Mouse (Mus musculus) embryo, embryonic 9.5 days (tissue): ENCODE measurements around the gene Uck1.
A peak's percentile ranks its signal among the peaks of the same experiment; 100 is the strongest.

ENCODE experiments used
- DNase-seq: peaks from one replicate; pipeline ENCODE4 v3.0.0-alpha.2; 2017; ENCODE audit errors: extremely low spot score

The Uck1 gene

DNA sequence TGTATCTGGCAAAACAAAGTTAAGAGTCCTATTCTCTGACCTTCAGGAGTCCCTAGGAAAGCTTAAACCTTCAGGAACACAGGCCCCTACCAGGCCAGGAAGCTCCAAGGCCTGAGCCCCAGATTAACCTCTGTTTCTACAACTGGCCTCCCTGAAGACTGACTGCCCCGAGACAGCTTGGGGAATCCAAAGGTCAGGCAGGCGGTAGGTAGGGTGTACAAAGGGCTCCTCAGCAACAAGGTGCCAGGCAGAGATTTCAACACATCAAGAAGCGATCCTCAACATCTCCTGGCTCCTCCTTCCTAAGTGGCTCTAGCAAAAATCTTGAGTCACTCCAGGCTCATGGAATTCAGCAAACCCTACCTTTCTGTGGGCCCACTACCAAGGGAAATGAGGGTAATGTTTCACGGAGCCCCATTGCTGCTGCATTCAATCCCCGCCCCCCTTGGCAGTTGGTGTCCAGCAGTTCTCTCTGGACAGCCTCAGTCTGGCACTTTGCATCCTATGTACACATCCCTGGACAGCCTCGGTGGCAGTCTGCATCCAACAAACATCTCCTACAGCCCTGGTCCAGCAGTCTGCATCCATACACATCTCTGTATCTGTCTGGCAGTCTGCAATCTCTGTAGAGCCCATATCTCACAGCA is 949 bp downstream of the Uck1 start:
- DNase-seq, result no peak

DNA sequence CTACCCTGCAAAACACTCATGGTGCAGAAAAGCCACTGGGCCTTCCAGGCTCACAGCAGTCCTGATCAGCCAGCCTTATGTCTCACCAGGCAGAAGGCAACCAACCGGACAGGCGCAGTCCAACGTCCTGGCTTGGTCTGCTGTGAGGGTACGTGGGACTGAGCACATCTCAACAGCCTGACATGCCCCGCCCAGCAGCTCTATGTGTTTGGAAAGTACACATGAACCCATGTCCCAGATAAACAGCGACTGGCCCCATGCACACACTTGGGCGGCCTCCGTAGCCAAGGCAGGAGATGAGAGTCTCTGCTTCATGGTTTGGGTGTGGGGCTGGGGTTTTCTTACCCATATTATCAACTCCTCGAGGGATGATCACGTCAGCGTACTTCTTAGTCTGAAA is 3.7 kb downstream of the Uck1 start:
- no peak for DNase-seq

DNA sequence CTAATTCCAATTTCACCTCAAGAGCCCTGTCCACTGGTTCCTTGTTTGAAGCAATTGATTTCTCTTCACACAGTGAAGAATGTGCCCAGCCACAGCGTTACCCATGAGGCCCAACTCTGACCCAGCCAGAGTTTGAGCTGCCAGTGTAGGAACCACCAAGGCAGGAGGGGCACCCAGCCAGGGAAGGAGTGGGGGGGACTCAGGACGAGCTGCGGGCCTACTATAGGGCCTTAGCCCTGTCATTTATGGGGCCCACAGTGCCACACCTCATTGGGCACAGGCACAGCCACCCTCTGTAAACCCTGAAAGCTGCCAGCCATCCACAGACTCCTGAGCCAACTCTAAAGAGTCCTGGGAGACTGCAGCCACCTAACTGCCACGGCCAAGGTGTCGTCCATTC is 5.4 kb downstream of the Uck1 start:
- DNase-seq, result no peak

DNA sequence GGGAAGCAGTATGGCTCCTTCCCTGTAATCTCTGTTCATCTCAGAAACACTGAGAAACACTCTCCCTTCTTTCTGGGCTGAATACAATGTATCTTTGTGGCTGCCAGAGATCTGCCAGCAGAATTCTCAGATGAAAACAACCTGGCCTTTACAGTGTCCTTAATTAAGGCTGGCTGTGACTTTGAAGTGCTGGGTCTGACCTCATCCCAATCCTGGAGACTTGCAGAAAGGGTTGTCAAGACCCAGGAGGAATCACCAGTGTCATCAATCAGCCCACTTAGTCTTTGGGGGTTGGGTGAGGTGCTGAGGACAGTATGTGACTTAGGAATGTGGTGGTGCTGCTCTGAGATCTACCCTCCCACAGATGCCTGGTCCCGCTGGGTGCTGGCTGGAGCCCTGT is 6.6 kb downstream of the Uck1 start:
- no peak for DNase-seq

DNA sequence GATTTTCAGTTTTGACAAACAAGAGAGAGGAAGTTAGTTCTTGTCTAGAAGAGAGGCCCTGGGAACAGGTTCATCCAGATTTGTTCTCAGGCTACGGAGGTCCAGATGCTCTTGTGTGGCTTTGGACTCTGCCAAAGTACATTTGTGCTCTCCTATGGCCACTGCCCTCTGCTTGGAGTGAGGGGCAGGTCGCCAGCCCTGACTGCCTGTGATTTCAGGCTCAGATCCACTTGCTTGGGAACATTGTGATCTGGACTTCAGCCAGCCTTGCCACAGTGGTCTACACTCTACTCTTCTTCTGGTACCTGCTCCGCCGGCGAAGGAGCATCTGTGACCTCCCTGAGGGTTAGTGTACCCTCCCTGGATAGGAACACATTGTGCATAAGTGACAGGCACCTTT is 7.3 kb downstream of the Uck1 start:
- no peak for DNase-seq

DNA sequence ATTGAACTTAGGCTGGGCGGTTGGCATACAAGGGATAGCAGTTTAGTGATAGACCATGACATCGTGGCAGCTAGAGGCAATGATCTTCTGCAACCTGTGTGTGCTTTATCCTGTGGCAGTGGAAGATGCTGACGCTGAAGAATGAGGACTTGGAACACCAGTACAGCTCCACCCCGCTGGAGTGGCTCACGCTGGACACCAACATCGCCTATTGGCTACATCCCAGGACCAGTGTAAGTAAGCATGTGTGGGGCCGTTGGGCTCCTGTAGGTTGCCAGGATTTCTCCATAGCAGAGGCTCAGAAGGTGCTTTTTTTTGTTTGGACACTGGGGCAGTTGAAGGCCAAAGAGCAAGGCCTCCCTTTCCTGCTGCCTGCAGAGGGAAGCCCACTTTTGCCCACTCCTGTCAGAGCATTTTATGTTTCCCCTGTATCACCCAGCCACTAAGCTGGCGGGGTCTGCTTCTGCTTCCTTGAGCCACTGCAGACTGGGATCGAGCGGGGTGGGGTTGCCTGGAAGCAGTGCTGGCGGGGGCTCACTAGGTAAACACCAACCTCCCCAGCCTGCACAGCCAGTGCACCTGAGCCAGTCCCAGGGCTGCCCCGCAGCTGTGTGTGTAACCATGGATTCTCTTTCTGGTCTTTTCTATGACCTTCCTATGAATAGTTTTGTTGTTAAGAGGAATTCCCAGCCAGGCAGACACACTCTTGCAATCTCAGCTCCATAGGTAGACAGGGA is 8.0 kb downstream of the Uck1 start:
- DNase-seq, result no peak

DNA sequence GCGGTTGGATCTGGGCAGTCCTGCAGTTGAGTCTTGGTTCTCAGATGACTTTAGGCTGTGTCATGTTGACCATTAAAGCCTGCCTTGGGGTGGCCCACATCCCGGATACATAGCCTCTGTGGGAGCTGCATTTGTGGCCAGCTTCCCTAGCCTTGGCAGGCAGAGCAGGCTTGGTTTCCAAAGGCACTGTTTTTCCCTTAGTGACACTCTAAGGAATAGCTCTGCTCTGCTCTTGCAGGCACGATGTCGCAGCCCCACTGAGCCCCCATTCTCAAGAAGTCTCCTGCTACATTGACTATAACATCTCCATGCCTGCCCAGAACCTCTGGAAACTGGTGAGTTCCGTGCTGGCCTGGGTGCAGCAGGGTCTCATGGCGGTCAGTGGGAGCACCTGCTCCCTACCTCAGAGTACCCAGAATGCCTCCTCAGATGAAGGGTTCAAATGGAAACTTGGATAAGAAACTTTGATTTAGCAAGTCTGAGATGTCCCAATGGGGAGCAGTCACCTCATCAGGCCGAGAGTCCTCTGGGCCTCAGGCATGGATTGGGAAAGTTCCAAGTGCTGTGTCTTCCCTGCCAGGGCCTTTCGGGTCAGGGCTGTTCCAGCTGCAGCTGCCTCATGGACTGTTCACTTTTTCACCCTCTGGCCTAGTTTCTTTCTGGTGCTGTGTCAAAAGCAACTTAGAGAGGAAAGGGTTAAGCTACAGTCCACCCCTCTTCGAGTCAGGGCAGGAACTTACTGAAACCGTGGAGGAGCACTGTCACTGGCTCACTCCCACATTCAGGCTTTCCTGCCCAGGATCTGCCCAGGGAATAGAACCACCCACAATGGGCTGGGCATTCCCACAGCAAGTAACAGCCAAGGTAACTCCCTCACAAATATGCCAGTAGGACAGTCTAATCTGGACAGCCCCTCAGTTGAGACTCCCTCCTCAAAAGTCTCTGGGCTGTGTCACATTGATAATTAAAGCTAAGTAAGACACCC is 11.3 kb downstream of the Uck1 start:
- no peak for DNase-seq

DNA sequence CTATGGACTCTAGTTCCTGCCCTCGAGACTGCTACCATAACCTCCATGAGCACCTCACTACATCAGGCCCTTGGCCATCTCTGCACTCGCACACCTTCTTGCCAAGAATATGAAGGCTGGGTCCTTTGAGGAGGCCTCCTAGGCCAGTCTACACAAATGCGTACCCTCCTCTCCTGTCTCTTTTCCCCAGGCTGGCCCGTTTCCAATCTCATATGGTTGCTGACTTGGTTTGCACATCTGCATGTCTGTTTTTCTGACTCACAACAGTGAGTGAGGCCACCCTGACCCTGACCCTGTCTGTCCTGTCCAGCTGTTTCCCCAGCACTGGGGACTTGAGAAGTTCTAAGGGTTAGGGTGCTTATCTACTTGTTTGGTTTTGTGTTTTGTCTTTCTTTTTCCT is 13.2 kb downstream of the Uck1 start:
- DNase-seq, result no peak

DNA sequence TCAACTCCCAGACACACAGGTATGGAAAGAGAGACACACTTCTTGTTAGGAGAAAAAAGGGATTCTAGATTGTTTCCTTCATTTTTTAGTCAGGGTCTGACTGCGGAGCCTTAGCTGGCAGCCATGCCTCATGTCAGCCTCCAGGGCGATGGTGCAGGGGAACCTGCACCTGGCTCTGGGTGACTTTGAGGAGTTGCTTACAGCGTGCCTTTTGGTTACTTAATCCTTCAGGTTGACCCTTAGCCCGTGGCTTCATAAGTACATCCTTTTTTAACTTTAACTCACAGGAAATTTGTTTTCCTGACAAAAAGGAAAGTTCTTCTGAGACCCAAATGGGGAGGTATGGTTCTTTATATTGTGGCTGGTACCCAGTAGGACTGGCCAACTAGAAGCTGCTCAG is 17.0 kb downstream of the Uck1 start:
- DNase-seq, result no peak

DNA sequence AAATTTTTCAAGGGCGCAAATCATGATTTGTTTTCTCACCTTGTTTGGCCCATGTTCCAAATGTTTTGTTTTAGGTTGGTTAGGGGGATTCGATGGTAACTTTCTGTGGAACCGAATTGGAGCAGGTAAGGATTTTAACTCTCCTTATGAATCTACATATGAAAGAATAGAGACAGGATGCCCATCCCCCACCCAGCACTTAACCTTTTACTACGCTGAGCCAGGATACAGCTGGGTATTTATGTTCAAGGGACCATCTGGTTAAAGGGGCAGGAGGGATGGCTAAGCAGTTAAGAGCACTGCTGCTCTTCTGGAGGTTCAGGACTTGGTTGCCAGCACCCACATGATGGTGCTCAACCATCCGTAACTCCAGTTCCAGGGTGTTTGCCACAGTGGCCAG is 19.4 kb downstream of the Uck1 start:
- no peak for DNase-seq

DNA sequence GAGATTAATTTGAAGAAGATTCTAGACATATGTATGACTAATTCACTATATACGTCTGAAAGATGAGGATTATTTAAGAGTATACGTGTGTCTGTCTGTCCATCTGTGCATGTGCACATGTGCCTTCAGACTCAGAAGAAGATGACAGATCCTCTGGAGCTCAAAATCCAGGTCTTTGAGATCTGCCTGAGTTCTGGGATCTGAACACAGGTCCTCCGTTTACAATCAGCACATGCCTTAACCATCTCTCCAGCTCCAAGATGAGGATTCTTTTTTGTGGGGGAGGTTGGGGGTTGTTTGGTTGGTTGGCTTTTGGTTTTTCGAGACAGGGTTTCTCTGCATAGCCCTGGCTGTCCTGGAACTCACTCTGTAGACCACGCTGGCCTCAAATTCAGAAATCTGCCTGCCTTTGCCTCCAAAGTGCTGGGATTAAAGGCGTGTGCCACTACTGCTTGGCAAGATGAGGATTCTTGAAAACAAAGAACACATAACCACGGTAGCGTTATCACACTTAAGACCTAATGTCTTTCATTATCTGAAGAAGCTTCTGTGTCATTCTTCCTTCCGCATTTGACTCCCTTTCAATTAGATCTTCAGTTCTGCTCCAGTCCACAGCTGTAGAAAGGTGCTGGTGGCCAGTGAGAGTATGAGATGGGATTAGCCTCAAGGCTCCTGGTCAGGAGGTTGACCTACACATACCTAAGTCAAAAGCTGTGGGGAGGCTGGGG is 21.1 kb downstream of the Uck1 start:
- no peak for DNase-seq

DNA sequence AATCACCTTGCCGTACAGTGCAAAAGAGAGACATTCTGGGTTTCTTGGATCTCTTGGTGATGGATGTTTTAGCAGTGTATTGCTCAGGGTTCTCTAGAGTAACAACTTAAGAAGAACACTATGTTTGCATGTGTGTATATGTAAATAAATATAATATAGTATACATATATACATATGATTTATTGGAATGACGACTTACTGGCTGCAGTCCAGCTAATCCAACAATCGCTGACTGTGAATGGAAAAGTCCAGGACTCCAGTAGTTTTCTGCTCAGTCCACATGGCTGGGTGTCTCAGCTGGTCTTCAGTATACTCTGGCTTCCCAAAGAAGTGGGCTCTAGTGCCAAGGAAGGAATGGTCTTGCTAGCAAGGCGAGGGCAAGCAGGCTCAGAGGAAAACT is 22.4 kb downstream of the Uck1 start:
- no peak for DNase-seq

DNA sequence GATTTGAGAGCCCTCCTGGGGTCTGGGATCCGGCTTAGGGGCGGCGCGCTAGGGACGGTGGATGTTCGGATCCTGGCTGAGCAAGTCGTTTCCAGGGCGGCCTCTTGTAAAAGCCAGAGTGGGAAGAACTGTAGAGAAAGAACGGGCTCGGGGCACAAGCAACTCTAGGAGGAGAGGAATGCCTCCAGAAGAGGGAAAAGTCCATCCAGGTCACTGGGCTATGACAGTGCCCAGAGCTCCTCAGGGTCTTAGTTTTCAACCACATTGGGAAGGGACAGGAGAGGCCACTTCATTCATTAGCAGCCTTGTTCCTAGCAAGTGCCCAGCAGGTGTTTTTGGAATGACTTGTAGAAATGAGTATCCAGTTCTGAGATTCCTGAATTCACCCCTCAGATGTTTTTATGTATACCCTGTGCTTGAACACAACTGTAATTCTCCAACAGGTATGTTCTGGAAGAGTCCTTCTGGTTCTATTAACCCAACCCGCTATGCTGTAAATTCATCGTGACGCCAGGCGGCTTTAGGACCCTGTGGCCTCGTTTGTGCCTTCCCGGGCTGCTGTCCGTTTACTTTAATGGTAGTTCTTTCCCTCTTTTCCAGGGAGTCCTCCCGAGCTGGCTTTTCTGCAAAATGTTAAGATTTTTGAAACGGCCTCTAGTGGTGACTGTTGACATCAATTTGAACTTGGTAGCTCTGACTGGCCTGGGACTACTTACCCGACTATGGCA is 23.0 kb downstream of the Uck1 start:
- peak; percentile 71 for DNase-seq

DNA sequence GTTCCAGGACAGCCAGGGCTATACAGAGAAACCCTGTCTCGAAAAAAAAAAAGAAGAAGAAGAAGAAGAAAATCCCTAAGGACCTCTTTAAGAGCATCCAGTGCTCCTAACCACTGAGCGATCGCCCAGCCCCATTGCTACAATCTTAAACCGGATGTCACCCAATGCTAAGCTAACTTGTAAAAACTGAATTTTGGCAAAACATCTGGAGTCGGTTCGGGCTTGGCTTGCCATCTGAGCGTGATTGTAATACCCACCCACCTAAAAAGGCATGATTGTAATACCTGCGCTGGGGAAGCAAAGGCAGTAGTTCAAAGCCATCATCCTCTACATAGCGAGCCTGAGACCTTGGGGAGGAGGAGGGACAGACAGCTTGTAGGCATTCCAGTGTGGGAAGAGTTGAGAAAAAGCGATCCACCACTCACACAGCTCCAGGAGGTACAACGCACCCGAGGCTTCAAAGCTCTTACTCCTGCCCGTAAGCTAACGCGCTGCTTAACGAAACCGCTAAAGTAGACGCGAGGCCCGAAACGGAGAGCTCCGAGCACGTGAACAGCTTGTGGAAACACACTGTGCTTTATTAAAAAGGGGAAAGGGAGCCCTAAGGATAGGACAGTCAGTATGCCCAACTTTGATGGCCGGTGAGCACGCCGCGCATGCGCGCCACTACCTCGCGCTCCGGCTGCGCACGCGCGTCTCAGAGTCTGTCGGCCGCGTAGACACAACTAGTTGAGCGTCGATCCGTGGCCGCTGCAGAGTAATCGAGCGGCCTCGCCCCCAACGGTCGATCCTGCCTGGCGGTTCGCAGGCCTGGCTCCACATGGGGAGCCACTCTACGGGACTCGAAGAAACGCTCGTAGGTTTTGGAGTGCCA is 23.8 kb downstream of the Uck1 start, which contains the start of gene Pomt1:
Gene Pomt1, plus strand, starts transcription at position 705 of the 874 bp plus-strand sequence.
- peak; percentile 91 for DNase-seq

DNA sequence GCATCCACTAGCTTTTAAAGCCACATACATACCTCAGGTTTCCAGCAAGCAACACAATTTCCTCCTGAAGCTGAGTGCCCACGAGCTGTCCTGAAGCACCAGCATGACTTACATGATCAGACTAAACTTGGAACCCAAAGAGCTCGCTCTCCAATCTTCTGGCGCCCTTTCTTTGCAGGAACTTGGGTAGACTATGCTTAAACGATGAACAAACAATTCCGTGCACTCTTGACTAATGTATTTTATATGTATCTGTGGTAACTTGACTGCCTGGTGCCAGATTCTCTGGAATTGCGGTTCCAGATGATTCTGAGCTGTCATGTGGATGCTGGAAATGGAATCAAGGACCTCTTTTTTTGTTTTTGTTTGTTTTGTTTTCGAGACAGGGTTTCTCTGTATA is 24.5 kb downstream of the Uck1 start:
- DNase-seq, result no peak

DNA sequence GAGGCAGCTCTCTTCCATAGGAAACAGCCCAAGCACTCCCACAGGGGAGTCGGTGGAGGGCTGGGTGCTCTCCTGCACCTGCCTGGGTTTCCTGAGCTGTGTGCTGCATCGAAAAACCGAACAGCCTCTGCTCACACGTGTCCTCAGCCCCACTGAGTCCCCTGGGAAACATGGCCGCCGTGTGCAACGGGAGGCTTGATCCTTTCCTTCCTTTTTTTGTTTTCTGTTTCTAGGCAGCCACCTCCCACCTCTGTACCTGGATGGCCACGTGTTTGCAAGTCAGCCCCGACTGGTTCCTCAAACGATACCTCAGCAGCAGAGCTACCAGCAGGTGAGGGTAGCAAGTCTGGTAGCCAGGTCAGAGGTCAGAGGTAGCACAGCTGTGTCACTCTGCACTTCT is 37.9 kb downstream of the Uck1 start:
- DNase-seq, result no peak

DNA sequence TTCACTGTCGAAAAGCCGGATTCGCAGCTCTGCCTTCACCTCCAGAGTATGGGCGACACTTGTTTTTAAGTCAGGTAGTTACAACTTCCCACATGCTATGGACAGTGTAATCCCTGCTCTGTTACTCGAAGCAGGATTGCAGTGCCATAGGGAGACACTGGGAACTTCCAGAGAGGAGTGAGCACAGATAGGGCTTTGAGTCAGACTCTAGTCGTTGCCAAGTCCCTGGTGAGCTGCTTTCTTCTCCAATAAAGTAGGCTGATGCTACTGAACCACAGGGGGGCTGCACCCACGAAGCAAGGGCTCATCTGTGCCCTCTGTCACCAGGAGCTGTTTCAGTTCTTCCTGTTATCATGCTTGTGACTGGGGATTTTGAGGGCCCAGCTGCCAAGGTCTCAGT is 38.4 kb downstream of the Uck1 start:
- DNase-seq, result no peak

DNA sequence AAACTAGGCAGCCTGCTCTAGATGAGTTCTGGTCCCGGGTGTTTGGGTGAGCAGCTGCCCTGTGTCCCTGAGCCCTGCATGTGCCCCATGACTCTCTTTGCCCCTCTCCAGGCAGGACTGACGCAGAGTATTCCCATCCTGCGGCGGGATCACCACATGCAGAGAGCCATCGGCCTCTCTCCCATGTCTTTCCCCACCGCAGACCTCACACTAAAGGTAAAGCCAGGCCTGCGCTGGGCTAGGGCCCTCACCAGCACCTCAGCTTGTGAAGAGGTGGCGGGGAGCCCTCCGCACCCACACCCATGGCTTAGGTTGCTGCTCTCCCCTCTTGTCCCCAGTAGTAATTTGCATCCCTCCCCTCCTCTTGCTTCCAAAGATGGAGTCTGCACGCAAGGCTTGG is 39.0 kb downstream of the Uck1 start:
- no peak for DNase-seq

DNA sequence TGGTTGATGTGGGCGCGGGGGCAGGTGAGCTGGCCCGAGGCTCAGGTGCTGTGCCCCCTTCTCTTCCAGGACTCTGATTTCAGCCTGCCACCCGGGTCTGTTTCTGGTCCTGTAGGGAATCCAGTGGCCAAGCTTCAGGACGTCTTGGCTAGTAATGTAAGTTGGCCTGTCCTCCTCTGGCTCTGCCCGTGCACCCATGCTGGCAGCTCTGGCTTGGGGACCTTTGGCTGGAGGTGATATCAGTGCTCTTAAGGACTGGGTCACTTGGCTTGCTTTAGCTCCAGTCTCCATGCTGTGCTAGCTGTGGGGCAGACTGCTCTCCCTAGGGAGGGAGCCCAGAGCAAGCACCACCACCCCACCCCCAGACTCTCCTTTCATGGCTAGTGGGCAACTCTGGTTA is 39.9 kb downstream of the Uck1 start:
- DNase-seq, result no peak

DNA sequence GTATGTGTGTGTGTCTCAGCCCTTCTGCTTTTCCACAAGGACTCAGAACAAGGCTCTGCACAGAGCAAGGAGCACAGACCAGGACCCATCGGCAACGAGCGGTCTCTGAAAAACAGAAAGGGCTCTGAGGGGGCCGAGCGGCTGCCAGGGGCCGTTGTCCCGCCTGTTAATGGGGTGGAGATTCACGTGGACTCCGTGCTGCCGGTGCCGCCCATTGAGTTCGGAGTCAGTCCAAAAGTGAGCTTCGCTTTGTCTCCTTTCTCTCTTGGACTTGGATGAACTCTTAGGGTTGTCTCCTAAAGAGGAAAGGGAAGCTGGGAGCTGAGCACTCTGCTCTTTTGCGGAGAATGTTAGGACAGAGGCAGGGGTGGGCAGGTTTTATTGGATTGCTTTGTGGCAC is 40.5 kb downstream of the Uck1 start:
- no peak for DNase-seq
